Mouse (Mus musculus) retina, postnatal 1 day (tissue): Measurements from ENCODE around the gene Gnptab.
"Not testable (repeated sequence)": the region's sequence is repeated elsewhere in the genome, so short reads cannot be mapped to it uniquely, and the experiment has no call there.

Experiments
- DNase-seq: peaks from one replicate; pipeline ENCODE4 v3.0.0-alpha.2; 2012

Gnptab gene

DNA sequence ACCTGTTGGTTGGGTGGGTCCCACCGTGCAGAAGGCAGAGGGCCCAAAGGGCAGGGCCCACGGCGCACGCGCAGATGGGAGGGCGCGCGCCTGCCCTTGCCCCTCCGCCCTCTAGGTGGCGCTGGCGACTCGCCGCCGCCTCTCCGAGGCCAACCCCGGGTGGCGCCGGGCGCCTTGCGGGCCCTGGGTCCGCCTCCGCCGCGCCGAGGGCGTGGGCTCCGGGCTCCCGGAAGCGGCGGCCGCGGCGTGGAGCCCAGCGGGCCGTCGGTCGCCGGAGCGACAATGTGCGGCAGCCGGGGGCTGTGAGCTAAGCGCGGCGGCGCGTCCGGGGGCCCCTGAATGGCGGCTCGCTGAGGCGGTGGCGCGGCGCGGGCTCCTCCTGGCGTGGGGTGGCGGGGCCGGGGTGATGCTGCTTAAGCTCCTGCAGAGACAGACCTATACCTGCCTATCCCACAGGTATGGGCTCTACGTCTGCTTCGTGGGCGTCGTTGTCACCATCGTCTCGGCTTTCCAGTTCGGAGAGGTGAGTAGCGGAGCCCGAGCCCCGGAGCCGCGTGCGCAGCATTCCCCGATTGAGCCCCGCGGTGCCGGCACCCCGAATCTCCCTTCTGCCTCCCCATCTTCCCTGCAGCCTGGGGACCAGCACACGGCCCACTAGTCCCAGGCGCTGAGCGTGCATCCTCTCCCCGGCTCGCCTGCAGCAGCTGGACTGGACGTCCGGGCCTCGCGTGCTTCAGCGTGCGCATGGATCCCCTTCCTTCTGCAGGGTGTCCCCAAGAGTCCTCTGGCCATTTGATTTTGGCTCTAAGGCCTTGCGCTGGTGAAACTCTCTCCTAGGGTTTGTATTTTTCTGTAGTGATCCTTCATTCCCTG, at the start of gene Gnptab, which contains the start of gene Dram1:
TSS of gene Gnptab (plus strand) at position 120 of the 873 bp plus-strand sequence.
TSS of gene Dram1 (minus strand) at position 68 of the 873 bp plus-strand sequence.
- DNase-seq = peak; percentile 90

DNA sequence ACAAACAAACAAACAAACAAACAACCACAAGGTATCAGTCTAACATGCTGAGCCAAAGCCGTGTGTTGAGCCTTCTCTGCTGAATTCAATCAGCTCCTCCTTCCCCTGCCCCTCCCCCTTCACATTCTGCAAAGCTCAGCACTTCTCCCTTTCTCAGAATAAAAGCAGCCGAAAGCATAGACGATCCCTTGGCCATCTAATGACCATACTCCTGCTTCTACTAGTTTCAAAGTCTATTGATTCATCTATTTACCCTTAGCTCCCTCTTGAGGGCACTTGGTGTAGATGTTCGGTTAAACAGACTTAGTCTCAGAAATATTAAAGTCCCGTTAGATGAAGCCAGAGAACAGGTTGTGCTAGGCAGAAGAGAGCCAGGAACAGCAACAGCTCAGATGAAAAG, 48.2 kb upstream of the Gnptab start:
- peak; percentile 47 for DNase-seq

DNA sequence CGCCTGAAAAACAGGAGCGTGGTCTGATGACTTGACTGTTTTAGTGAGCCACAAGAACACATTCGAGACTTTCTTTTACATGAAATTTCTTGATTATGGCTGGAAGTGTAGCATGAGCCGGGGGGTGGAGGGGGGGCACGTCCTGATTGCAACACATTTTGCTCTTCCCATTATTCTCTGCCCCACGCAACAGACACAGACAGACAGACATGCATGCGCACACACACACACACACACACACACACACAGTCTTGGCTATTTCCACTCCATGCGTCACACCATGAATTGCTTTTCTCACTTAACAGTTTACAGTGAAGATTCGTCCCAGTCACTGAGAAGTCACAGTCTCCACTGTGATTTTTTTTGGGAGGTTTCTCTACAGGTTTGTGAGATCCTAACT, 38.3 kb upstream of the Gnptab start:
- DNase-seq = no peak

DNA sequence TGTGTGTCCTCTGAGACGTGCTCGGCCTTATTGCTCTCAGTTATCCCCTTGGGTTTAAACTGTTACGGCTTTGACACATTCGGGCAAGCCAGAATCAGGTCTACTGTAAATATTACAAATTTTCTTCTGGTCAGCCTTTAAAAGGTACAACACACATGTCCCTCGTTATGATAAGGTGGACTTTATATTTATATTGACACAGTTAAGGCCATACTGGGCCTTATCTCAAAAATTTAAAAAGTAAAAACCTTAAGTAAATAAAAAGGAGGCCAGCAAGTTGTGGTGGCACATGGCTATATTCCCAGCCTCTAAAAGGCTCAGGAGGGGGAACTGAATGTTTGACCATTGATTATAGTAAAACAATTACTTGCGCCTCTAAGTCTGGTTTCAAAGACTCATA, 37.6 kb upstream of the Gnptab start:
- DNase-seq = no peak

DNA sequence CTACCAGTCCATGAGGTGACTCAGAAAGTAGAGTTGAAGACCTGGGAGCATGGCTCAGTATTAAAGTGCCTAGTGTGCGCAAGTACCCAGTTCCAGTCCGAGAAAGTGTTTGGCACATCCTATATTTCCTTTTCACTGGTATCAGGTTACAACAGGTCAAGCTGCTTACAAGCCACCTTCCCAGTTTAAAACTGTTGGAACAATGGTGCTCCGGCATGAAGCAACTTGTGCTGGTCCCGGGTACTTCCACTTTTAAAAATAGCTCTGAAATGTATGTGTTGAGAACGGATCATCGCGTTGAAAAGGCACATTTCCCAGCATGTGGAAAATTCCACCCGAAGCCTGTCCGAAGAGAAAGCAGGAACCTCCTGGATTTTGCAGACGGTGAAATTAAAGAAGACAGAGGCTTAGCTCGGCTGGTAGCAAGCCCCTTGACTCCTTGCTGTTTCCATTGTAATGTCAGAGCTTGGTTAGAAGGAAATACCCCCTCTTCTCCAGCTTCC, 33.0 kb upstream of the Gnptab start:
- DNase-seq = no peak

GRCm38 (mm10) chr10:88346454-88347245, 32.3 kb upstream of the Gnptab start:
- no peak for DNase-seq

DNA sequence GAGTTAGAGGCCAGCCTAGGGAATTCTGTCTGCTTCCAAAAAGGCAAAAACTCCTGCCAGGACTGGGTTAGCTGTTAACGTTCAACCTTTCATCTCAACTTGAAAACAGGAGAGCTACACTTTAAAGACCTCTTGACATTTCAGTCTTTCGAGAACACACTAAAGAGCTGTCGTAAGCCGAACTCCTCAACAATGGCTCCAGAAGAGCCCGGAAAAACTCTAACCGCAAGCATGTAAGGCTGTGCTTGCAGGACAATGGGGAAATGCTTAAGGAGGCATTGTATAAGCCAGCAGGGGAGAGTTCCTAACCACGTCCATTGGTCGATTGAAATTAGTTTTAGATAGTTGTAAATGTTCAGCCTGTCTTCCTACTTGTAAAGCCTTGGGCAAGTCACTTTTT, 29.1 kb upstream of the Gnptab start:
- DNase-seq = no peak

DNA sequence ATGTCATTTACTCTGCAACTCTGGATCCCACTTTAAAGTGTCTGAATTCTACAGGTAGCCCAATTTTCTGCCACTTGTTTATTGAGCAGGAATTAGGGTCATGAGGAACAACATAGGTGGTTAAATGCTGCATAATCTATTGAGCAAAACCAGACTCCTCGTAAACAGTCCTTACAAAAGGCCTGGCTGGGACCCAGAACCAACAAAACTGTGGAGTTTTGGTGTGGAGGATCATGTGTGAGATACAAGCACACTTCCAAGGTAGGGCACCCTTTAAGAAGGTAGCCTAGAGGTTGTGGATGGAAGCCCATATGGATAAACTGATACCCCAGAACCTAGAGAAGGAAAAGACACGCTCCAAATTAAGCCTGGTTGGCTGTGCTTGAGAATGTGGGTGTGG, 28.2 kb upstream of the Gnptab start:
- no peak for DNase-seq

GRCm38 (mm10) chr10:88351411-88352103, 27.4 kb upstream of the Gnptab start:
- no peak for DNase-seq

DNA sequence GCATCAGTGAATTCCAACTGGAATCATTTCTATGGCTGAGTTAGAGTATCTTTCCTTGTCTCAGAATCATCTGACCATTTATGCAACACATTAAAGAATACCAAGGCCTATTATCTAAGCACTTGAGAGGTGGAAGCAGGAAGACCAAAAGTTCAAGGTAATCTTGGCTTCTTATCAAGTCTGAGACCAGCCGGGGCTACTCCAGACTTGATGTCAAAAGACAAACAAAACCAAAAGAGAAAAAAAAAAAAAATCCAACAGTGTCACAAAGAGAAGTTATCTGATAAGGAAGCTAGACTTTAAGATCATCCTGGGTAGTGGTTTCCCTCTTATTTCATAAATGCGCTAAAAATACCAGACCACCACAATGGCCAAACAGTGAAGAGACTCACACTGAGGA, 26.4 kb upstream of the Gnptab start:
- no peak for DNase-seq

GRCm38 (mm10) chr10:88354599-88354998, 24.3 kb upstream of the Gnptab start:
- DNase-seq = no peak

DNA sequence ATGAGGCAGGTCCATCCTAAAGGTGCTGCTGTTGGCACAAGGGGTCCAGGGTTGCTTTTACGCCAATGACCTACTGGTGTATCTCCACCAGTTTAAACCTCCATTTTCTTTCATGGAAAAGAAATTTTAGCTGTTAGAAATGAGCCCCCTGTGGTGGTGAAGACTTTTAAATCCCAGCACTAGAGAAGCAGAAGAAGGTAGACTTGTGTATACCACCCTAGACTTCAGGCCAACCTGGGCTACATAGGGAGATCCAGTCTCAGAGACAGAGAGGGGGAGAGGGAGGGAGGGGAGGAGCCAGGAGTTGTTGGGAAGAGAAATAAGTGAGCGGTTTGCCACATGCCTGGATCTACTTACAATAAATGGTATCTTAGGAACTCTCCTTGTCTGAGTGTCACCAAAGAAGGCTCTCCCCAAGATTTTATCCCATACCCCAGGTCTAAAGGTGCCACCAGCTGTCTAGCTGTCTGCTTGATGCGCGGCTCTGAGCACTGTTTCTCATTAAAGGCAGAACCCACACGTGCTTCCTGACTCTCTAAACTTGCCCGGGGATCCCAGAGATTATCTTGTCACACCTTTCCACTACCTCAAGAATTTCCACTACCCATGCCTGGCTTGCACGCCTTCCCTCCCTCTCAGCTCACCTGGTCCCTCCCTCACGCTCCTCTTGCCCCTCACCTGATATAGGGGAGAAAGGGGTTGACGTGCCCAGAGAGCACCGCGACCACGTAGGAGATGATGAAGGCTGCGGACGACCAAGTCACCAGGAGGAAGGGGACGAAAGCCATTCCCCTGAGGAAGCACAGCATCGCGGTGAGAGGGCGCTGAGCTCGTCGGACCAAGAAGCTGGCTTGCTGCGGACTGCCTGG, 22.6 kb upstream of the Gnptab start:
- DNase-seq = no peak

- DNase-seq = peak; percentile 68
These were observed 21.9 kb upstream of the Gnptab start for GRCm38 (mm10) chr10:88356983-88357559.

GRCm38 (mm10) chr10:88362218-88362617, 16.7 kb upstream of the Gnptab start:
- DNase-seq = no peak

DNA sequence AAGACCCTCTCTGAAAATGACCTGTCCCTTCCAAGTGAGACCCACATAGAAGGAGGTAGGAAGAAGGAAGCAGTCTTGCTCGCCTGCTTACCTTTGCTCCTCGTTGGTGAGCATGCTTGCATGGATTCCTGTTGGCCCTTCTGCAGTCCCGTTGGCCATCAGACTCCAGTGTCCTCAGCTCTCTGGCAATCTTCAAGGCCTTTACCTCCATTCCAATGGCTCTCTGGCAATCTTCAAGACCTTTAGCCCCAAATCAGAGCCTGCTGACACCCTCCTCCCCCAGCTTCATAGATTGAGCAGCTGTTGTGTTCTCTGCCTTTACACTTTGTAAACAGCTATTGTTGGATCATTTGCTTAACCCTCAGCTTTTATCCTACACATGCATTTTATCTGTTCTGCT, 14.7 kb upstream of the Gnptab start:
- no peak for DNase-seq

DNA sequence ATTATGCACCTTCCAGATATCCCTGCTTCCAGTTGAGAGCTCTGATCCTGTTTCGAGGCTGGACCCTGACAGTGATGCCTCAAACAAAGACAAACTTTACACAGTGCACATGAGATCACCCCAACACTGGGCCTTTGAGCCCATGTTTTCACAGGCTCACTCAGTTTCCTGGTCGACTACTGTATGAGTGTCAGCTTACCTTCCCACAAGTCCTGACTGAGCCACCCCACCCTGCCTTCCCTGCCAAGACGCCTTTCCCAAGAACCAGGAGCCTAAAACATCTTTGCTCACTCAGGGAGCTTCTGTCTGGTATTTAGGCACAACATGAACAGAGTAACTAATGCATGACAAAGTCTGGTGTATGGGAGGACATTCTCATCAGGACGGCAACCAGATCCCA, 9.7 kb upstream of the Gnptab start:
- no peak for DNase-seq

DNA sequence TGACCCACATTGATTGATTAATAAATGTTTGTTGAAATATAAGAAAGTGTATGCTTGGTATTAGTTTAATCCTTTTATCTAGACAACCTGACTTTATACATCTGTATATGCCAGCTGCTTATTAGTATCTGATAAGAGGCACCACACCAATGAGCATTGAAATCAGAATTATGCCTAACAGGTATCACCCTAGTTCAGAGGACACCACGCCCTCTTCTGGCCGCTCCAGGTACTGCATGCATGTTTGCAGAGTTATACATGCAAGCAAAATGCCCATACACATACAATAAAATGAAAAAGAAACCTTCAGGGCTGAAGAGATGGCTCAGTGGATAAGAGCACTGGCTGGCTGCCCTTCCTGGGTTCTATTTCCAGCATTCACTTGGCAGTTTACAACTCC, 7.1 kb upstream of the Gnptab start:
- DNase-seq = peak; percentile 33

GRCm38 (mm10) chr10:88372436-88372835, 6.5 kb upstream of the Gnptab start:
- DNase-seq = no peak

DNA sequence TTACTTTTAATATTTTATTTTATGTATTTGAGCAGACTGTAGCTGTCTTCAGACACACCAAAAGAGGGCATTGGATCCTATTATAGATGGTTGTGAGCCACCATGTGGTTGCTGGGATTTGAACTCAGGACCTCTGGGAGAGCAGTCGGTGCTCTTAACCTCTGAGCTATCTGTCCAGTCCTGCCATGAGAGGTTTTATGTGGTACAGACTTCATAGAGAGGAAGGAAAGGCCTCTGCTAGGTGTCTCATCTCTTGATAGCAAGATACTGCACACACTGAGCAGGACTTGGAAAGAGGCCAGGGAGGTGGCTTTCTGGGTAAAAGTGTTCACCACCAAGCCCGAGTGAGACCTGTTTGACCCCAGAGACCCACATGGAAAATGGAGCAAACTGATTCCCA, 6.0 kb upstream of the Gnptab start:
- DNase-seq = not testable (repeated sequence)

- peak; percentile 35 for DNase-seq
These were observed 3.9 kb upstream of the Gnptab start for GRCm38 (mm10) chr10:88374984-88375383.

GRCm38 (mm10) chr10:88376770-88377169, 2.2 kb upstream of the Gnptab start:
- peak; percentile 89 for DNase-seq

GRCm38 (mm10) chr10:88377666-88378065, 1.3 kb upstream of the Gnptab start:
- DNase-seq = no peak
